Mouse (Mus musculus): ENCODE measurements around the gene Pde2a. TPM values are rescaled to one million over a fixed set of nuclear protein-coding genes. Genes with fewer than 3 reads are reported as not detected.

The Pde2a gene
- total RNA-seq, 4 experiments from 2014 or later = 219 to 291 (median 255) TPM

GRCm38 (mm10) chr7:101410267-101410936, 11.1 kb upstream of the Pde2a start, which contains the start of gene Gm45837:
Gm45837 (plus strand) TSS chr7:101410886.
- DNase-seq = no peak

DNA sequence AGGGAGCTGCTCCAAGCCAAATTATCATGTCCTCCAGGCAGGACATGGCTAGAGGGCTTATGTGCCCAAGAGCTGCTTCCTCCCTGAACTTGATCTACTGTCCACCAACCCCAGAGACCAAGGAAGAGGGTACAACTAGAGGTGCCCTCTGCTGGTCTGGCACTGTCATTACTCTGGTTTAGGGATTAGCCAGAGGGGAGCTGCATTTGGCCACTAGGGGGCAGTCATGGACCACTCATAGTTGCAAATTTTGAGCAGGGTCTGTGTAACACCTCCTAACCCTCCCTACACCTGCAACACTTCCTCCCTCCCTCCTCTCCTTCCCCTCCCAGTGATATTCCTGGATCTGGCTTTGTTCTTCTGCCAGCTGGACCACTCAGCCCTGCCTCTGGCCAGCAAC, 8.7 kb upstream of the Pde2a start:
- DNase-seq = peak; percentile 67

GRCm38 (mm10) chr7:101414209-101414608, 7.3 kb upstream of the Pde2a start:
- no peak for DNase-seq

- DNase-seq = peak; percentile 21
Measured at GRCm38 (mm10) chr7:101414661-101415511, 6.6 kb upstream of the Pde2a start.

DNA sequence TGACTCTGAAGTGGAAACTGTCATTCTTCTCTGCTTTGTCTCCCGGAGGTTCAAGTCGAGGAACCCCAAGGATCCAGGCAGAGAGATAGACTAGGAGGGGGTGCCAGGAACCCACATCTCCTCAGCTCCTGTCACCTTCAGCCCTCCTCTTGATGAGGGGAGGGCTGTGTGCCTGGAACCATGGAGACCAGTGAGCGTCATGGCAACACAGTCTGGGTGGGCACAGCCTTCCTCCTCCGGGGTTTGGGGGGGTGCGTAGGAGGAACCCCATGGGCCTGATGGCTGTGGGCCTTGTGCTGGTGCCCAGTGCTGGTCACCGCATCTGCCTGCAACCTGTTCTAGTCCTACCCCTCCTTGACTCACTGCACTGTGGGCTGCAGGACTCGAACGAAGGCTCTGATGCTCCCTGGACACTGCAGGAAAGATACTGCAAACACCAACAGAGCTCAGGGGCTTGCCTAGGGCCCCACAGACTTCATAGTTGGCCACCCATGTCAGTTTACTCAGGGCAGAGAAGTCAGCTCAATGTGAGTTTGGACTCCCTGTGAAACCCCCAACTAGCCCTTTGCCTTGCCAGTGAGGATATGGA, 5.9 kb upstream of the Pde2a start:
- no peak for DNase-seq

DNA sequence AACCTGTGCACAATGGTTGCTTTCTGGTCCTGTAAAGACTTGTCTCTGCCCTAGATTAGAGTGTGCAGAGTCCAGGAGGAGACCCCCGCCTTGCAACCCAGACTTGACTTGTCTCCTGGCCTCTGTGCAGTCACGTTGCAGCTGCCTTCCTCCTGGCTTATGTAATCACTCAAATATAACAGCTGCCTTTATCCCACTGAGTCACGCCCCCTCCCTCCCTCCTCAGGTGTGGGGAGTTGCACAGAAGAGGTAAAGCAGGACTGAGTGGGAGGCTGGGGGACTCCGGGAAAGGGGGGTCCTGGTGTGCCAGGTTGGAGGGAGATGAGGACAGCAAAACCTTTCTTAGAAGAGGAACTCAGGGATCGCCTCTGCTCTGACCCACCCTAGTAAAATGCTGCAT, 5.1 kb upstream of the Pde2a start:
- no peak for DNase-seq

DNA sequence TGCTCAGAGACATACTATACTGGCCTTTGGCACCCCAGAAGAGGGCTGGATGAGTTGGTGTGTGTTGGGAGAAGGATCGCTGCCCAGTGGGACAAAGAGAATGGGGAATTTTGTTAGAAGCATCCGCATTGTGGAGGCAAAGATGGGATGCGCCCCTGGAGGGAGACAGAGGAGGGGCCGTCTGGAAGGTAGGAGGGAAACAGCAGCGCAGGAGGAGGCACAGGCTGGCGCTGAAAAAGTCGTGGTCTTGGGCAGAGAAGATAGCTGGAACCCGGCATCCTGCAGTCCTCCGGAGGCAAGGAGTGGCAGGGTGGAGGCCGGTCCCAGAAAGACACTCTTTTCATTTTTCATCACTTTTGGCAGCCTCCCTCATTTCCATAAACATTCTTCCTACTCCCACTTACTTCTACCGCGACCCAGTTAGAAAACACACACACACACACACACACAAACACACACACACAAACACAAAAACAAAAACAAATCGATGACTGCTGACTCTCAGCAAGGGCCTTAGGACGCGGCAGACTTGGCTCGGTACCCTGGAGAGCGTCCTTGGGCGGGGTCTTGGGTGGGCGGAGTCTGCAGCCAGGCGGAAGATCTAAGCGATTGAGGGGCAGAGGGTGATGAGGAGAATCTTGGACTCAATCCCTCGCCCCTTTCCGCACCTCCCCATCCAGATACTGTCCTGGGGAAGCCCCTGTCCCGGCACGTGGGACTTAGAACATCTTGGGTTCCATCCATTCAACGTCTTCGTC, 2.3 kb upstream of the Pde2a start:
- no peak for DNase-seq

DNA sequence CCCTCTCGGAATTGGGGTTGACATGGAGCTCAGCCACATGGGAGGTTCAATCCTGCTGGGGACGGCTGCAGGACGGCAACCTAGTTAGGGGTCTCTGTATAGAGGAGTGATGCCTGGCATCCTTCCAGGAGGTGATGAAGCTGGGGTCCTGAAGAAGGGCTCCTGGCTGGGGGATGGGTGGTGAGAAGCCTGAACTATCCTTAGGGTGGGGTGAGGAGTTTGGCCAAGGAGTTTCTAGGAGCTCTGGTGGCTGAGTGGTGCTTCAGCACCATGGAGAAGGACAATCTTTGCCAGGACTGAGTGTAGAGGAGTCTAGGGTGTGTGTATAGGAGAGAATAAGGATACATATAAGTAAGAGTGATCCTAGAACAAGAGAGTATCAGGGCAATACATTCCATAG, 578 bp downstream of the Pde2a start:
- no peak for DNase-seq

- DNase-seq = no peak
Measured at GRCm38 (mm10) chr7:101422646-101423045, 1.2 kb downstream of the Pde2a start.

DNA sequence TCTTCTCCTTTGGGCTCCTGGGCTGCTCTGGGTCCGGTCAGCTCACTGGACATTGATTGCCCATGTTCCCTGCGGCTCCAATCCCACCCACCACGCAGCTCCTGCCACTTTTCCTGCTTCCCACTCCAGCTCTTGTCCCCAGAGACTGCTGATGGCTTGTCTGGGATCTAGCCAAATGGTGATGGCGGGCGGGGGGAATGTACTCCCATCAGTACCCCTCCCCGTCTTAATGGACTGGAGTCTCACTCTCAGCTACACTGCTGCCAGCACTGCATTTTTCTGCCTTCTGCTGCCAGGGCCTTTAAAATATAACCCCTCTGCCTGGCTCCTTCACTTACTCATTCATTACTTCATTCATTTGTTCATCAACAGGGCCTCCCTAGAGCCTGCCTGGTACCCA, 2.5 kb downstream of the Pde2a start:
- no peak for DNase-seq

DNA sequence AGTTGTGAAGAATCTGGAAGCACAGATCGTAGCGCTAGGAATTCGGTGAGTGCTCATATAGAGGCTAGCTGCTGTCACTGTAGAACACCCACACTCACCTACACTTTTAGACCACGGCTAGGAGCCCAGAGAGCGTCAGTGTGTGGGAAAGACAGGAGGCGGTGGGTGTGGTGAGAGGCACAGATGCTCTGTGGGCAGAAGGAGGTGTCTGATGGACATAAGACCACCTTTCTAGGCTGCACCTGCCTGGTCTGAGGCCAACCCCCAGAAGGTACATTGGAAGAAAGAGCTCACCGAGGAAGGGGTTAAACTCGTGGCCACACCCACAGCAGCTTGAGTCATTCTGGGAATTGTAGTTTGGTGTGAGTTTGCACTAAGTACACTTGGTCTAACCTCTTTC, 5.2 kb downstream of the Pde2a start:
- DNase-seq = no peak

- no peak for DNase-seq
Measured at GRCm38 (mm10) chr7:101427736-101428135, 6.2 kb downstream of the Pde2a start.

GRCm38 (mm10) chr7:101435038-101435437, 13.5 kb downstream of the Pde2a start:
- DNase-seq = no peak

DNA sequence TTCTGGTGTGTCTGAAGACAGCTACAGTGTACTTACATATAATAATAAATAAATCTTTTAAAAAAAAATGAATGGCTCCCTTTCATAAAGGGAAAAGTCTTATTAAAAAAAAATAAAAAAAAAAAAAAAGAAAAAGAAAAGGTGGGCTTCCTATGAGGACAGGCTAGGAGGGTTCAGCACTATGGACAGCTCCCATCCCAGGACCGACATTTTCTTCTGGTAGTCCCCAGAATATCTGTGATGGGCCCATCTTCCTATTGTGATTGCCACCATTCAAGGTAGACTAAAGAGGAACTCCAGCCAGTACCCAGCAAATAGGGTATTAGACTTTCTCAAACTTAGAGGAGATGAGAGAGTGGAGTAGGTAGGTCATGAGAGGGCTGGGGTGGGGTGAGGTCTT, 16.4 kb downstream of the Pde2a start:
- DNase-seq = no peak

DNA sequence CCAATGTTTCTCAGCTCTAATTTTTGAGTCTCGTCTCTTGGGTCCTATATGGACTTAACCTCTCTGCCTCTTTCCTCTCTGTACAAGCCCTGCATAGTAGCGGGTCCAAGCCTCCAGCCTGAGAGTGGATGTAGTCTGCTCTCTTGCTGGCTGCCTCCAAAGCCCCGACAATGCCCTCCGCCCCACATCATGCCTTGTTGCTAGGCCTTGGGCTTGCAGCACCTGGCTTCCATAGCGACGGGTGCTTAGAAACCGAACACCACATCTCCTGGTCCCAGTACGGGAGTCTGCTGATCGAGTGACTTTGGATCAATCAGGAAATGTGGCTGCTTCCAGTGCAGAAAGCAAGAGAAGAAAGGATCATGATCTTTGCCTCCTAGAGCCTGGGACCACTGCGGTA, 21.6 kb downstream of the Pde2a start:
- DNase-seq = no peak

- no peak for DNase-seq
Measured at GRCm38 (mm10) chr7:101444211-101444610, 22.7 kb downstream of the Pde2a start.

DNA sequence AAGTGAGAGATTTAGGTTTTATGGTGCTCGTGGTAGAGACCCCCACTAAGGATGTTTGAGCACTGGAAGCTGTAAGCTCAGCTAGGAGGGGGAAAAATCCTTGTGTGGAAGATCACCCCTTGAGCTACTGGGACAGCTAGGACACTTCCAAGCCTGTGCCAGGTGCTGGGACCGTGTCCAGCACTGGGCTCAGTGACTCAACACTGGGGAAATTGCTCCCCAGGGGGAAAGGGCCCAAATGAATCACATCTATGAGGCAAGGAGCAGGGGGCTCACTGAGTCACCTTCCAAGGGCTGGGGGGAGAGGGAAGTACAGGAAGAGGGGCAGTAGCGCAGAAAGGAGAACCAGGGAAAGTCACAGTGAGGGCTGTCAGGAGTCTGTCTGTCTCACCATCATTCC, 28.4 kb downstream of the Pde2a start:
- no peak for DNase-seq

GRCm38 (mm10) chr7:101450422-101451401, 29.2 kb downstream of the Pde2a start:
- DNase-seq = peak; percentile 75

GRCm38 (mm10) chr7:101452669-101453068, 31.2 kb downstream of the Pde2a start:
- DNase-seq = no peak

DNA sequence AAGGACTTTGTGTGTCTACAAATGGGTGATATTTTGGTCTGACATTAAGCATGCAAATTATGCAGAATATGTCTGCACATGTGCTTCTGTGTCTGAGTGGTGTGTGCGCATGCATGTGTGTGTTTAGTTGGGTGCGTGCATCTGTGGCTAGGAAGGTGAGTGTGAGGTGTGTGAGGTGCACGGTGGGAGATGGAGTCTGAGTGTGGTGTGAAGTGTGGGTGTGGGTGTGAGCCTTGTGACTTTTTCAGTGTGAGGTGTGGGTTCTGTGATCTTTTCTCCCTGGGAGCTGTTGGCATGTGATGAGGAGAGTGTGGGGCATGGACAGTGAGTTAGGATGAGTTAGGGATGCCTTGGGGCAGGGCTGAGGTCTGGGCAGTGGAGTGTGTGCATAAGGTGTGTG, 31.8 kb downstream of the Pde2a start:
- DNase-seq = no peak

GRCm38 (mm10) chr7:101453725-101454124, 32.2 kb downstream of the Pde2a start:
- peak; percentile 67 for DNase-seq

GRCm38 (mm10) chr7:101454479-101454878, 33.0 kb downstream of the Pde2a start:
- no peak for DNase-seq

Data from adrenal gland, adult 8-10 months (tissue).